Mouse (Mus musculus) erythroblast, embryonic 14.5 days (primary cell): Measurements from ENCODE around the gene Msantd2.

Experiments
- GATA1 ChIP-seq: IDR thresholded peaks from 2 replicates; pipeline ENCODE4 v1.6.1; 2012; ENCODE audit warnings: low read length, inconsistent platforms, mixed read lengths
- TAL1 ChIP-seq: IDR thresholded peaks from 3 replicates; pipeline ENCODE4 v1.6.1; 2012; ENCODE audit warnings: low read length, inconsistent platforms, mixed read lengths

- TF ChIP-seq GATA1 (no peak), TAL1 (no peak)
Measured at GRCm38 (mm10) chr9:37572204-37572876, 83.2 kb downstream of the Msantd2 start.
